Mouse (Mus musculus): Measurements from ENCODE around the gene Gli1. TPM values are rescaled to one million over a fixed set of nuclear protein-coding genes. Genes with fewer than 3 reads are reported as not detected.

Gli1 gene
- total and polyA plus RNA-seq, 3 experiments, result 0.10 to 0.42 TPM; not detected in 1

GRCm38 (mm10) chr10:127282620-127283215 lies 59.1 kb downstream of the Gli1 start:
- no peak for TF ChIP-seq ZKSCAN1 (IDR thresholded peaks at IDR 0.05; ENCODE audit: borderline replicate concordance, low read depth, low read length)
- no peak for TF ChIP-seq SIN3A (IDR thresholded peaks at IDR 0.05; ENCODE audit: low read length)
- no peak for TF ChIP-seq JUND (conservative IDR thresholded peaks at IDR 0.05; ENCODE audit: low read depth, low read length)
- no peak for TF ChIP-seq EP300 (IDR thresholded peaks at IDR 0.05; ENCODE audit: low read length)
- TF ChIP-seq UBTF (IDR thresholded peaks at IDR 0.05; ENCODE audit: low read depth, low read length), result no peak
- TF ChIP-seq JUN (IDR thresholded peaks at IDR 0.05; ENCODE audit: insufficient read depth, low read depth, low read length), result no peak
- TF ChIP-seq E2F4 (IDR thresholded peaks at IDR 0.05; ENCODE audit: insufficient replicate concordance, low read depth, low read length), result no peak
- no peak for TF ChIP-seq SMC3 (IDR thresholded peaks at IDR 0.05; ENCODE audit: low read depth, low read length)
- TF ChIP-seq ELF1 (IDR thresholded peaks at IDR 0.05; ENCODE audit: low read depth, low read length), result no peak
- no peak for TF ChIP-seq ZC3H11A (IDR thresholded peaks at IDR 0.05; ENCODE audit: low read depth, low read length)
- no peak for TF ChIP-seq BHLHE40 (IDR thresholded peaks at IDR 0.05; ENCODE audit: low read depth, low read length)
- no peak for TF ChIP-seq MAZ (IDR thresholded peaks at IDR 0.05; ENCODE audit: low read depth, low read length)
- no peak for TF ChIP-seq POLR2AphosphoS2 (IDR thresholded peaks at IDR 0.05; ENCODE audit: low read depth, low read length)
- TF ChIP-seq NRF1 (IDR thresholded peaks at IDR 0.05; ENCODE audit: low read depth, low read length), result no peak
- no peak for DNase-seq (ENCODE audit: extremely low read depth)
- H3K9ac ChIP-seq (ENCODE audit: insufficient read depth, low read depth), result no peak overlapping the region

DNA sequence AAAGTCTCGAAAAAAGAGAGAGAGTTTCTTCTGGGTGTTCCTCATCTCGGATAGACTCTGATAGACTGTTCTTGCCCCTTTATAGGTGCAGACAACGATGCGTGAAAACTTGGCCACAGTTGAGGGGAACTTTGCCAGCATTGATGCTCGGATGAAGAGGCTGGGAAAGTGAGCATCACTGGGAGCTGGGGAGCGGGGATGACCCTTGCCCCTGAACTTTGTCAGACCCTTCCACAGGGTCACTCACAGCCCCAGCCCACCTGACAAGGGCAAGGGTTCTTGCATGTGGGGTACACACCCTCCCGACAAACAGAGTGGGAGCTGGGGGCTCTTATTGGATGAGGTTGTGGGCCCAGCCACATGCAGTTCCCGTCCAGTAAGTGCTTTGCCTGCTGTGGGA lies 60.5 kb downstream of the Gli1 start:
- H3K4me2 ChIP-seq (ENCODE audit: insufficient read depth, low read depth, poor library complexity, severe bottlenecking), result no peak overlapping the region
- no peak overlapping the region for H3K4me3 ChIP-seq (replicated peaks in 1 of 3; ENCODE audit: low read depth in 2 of 3, low read length in 2 of 3, poor library complexity in 1 of 3)
- peaks cover 2% of the 10 kb centered on the region for H3K9me3 ChIP-seq (replicated peaks; ENCODE audit: low read length)
- dilution Hi-C loops (cut with MboI; ENCODE audit: extremely low pct_ligation_motif_present, extremely low pct_unique_long_range_greater_than_20kb, low sequenced_read_pairs), result no loop called here
- no peak overlapping the region for H3K27ac ChIP-seq (ENCODE audit: insufficient read depth, low read depth)
- H3K27me3 ChIP-seq (replicated peaks), result no peaks in the 10 kb centered on the region
- no peaks in the 10 kb centered on the region for H3K79me2 ChIP-seq (replicated peaks; ENCODE audit: control insufficient read depth, extremely low read depth, insufficient read depth, poor library complexity, severe bottlenecking)
- no peaks in the 10 kb centered on the region; a peak in 1 of 4 replicates for H3K4me1 ChIP-seq (ENCODE audit: control insufficient read depth in 1 of 2, insufficient read depth in 2 of 2)
- in situ Hi-C loops (cut with MboI; ENCODE audit: low pct_ligation_motif_present, low pct_unique_long_range_greater_than_20kb, low sequenced_read_pairs), result no loop called here
- DNase-seq (ENCODE audit: extremely low read depth), result no peak
- TF ChIP-seq ZMIZ1 (IDR thresholded peaks at IDR 0.05; ENCODE audit: low read depth, low read length) (0 out of 2 replicates have a peak, but pooled peaks have one; percentile 35), UBTF (IDR thresholded peaks at IDR 0.05; ENCODE audit: low read depth, low read length) (no peak)
- H3K36me3 ChIP-seq (replicated peaks in 1 of 2; ENCODE audit: control insufficient read depth in 1 of 2, insufficient read depth in 1 of 2, low read length in 1 of 2), result peaks cover 80 to 99% of the 10 kb centered on the region in 2 experiments
- H3K9ac ChIP-seq (ENCODE audit: insufficient read depth, low read depth), result no peak overlapping the region

More at GRCm38 (mm10) chr10:127282620-127283215, 59.1 kb downstream of the Gli1 start:
- Histone ChIP-seq H3K27me3 (replicated peaks) (no peaks in the 10 kb centered on the region), H3K79me2 (replicated peaks; ENCODE audit: control insufficient read depth, extremely low read depth, insufficient read depth, poor library complexity, severe bottlenecking) (peaks cover 13% of the 10 kb centered on the region), H3K36me3 (replicated peaks in 1 of 2; ENCODE audit: control insufficient read depth in 1 of 2, insufficient read depth in 1 of 2, low read length in 1 of 2) (peaks cover 79 to 98% of the 10 kb centered on the region in 2 experiments), H3K9me3 (replicated peaks; ENCODE audit: low read length) (peaks cover 2% of the 10 kb centered on the region), H3K4me2 (ENCODE audit: insufficient read depth, low read depth, poor library complexity, severe bottlenecking) (no peak overlapping the region), H3K27ac (ENCODE audit: insufficient read depth, low read depth) (no peak overlapping the region), H3K4me1 (ENCODE audit: control insufficient read depth in 1 of 2, insufficient read depth in 2 of 2) (peaks cover 13% of the 10 kb centered on the region in 2 experiments), H3K4me3 (replicated peaks in 1 of 3; ENCODE audit: low read depth in 2 of 3, low read length in 2 of 3, poor library complexity in 1 of 3) (no peak overlapping the region)
- in situ Hi-C loops (cut with MboI; ENCODE audit: low pct_ligation_motif_present, low pct_unique_long_range_greater_than_20kb, low sequenced_read_pairs), result no loop called here
- dilution Hi-C loops (cut with MboI; ENCODE audit: extremely low pct_ligation_motif_present, extremely low pct_unique_long_range_greater_than_20kb, low sequenced_read_pairs), result no loop called here

Other genes with a start within 250 kb of the Gli1 start
- gene Os9, start 220.8 kb downstream of the Gli1 start, total RNA-seq (2012; rRNA removed), result 81.1 and 82.7 TPM in 2 replicates
- gene Os9, start 220.8 kb downstream of the Gli1 start, total RNA-seq (2014; rRNA removed), result 41.0 and 42.8 TPM in 2 replicates
- 61.9 and 78.2 TPM in 2 replicates for gene Os9, start 220.8 kb downstream of the Gli1 start, polyA plus RNA-seq (2012; ENCODE audit: insufficient read length, low read depth)
- gene B4galnt1, start 176.7 kb downstream of the Gli1 start, total RNA-seq (2012; rRNA removed), result 15.5 and 17.5 TPM in 2 replicates
- 0.74 and 0.98 TPM in 2 replicates for gene B4galnt1, start 176.7 kb downstream of the Gli1 start, total RNA-seq (2014; rRNA removed)
- 1.9 and 2.3 TPM in 2 replicates for gene B4galnt1, start 176.7 kb downstream of the Gli1 start, polyA plus RNA-seq (2012; ENCODE audit: insufficient read length, low read depth)
- gene Slc26a10, start 161.3 kb downstream of the Gli1 start, total RNA-seq (2012; rRNA removed), result 1.2 and 1.7 TPM in 2 replicates
- gene Slc26a10, start 161.3 kb downstream of the Gli1 start, total RNA-seq (2014; rRNA removed), result 0.05 TPM in 2 replicates
- 0.16 and 0.44 TPM in 2 replicates for gene Slc26a10, start 161.3 kb downstream of the Gli1 start, polyA plus RNA-seq (2012; ENCODE audit: insufficient read length, low read depth)
- 8.6 and 8.7 TPM in 2 replicates for gene Arhgef25, start 151.9 kb downstream of the Gli1 start, total RNA-seq (2012; rRNA removed)
- gene Arhgef25, start 151.9 kb downstream of the Gli1 start, total RNA-seq (2014; rRNA removed), result 3.3 and 4.0 TPM in 2 replicates
- 8.3 and 11.1 TPM in 2 replicates for gene Arhgef25, start 151.9 kb downstream of the Gli1 start, polyA plus RNA-seq (2012; ENCODE audit: insufficient read length, low read depth)
- 26.9 and 27.6 TPM in 2 replicates for gene Dtx3, start 146.2 kb downstream of the Gli1 start, total RNA-seq (2012; rRNA removed)
- 18.9 and 19.2 TPM in 2 replicates for gene Dtx3, start 146.2 kb downstream of the Gli1 start, total RNA-seq (2014; rRNA removed)
- gene Dtx3, start 146.2 kb downstream of the Gli1 start, polyA plus RNA-seq (2012; ENCODE audit: insufficient read length, low read depth), result 51.2 and 54.4 TPM in 2 replicates
- 22.7 TPM in 2 replicates for gene Pip4k2c, start 130.4 kb downstream of the Gli1 start, total RNA-seq (2012; rRNA removed)
- gene Pip4k2c, start 130.4 kb downstream of the Gli1 start, total RNA-seq (2014; rRNA removed), result 12.5 and 13.3 TPM in 2 replicates
- 23.3 and 24.7 TPM in 2 replicates for gene Pip4k2c, start 130.4 kb downstream of the Gli1 start, polyA plus RNA-seq (2012; ENCODE audit: insufficient read length, low read depth)
- 1.3 and 2.1 TPM in 2 replicates for gene Kif5a, start 78.6 kb downstream of the Gli1 start, total RNA-seq (2012; rRNA removed)
- gene Kif5a, start 78.6 kb downstream of the Gli1 start, total RNA-seq (2014; rRNA removed), result not detected in 2 replicates
- 0.14 and 0.46 TPM in 2 replicates for gene Kif5a, start 78.6 kb downstream of the Gli1 start, polyA plus RNA-seq (2012; ENCODE audit: insufficient read length, low read depth)
- 88.5 and 91.9 TPM in 2 replicates for gene Dctn2, start 75.6 kb downstream of the Gli1 start, total RNA-seq (2012; rRNA removed)
- gene Dctn2, start 75.6 kb downstream of the Gli1 start, total RNA-seq (2014; rRNA removed), result 66.3 and 67.3 TPM in 2 replicates
- 79.1 and 94.1 TPM in 2 replicates for gene Dctn2, start 75.6 kb downstream of the Gli1 start, polyA plus RNA-seq (2012; ENCODE audit: insufficient read length, low read depth)
- gene Mbd6, start 53.0 kb downstream of the Gli1 start, total RNA-seq (2012; rRNA removed), result 2.7 and 3.3 TPM in 2 replicates
- 0.51 and 0.74 TPM in 2 replicates for gene Mbd6, start 53.0 kb downstream of the Gli1 start, total RNA-seq (2014; rRNA removed)
- 16.5 and 17.7 TPM in 2 replicates for gene Mbd6, start 53.0 kb downstream of the Gli1 start, polyA plus RNA-seq (2012; ENCODE audit: insufficient read length, low read depth)
- 224 and 234 TPM in 2 replicates for gene Mars, start 30.2 kb downstream of the Gli1 start, total RNA-seq (2012; rRNA removed)
- 110 and 143 TPM in 2 replicates for gene Mars, start 30.2 kb downstream of the Gli1 start, total RNA-seq (2014; rRNA removed)
- gene Mars, start 30.2 kb downstream of the Gli1 start, polyA plus RNA-seq (2012; ENCODE audit: insufficient read length, low read depth), result 161 and 177 TPM in 2 replicates
- gene Arhgap9, start 20.0 kb downstream of the Gli1 start, total RNA-seq (2012; rRNA removed), result 32.5 and 33.7 TPM in 2 replicates
- 32.4 and 34.0 TPM in 2 replicates for gene Arhgap9, start 20.0 kb downstream of the Gli1 start, total RNA-seq (2014; rRNA removed)
- 42.4 and 44.7 TPM in 2 replicates for gene Arhgap9, start 20.0 kb downstream of the Gli1 start, polyA plus RNA-seq (2012; ENCODE audit: insufficient read length, low read depth)
- 1.3 and 2.6 TPM in 2 replicates for gene Inhbe, start 12.4 kb upstream of the Gli1 start, total RNA-seq (2012; rRNA removed)
- 0.85 and 0.89 TPM in 2 replicates for gene Inhbe, start 12.4 kb upstream of the Gli1 start, total RNA-seq (2014; rRNA removed)
- gene Inhbe, start 12.4 kb upstream of the Gli1 start, polyA plus RNA-seq (2012; ENCODE audit: insufficient read length, low read depth), result 0.65 and 0.83 TPM in 2 replicates
- 0.08 and 0.38 TPM in 2 replicates for gene Inhbc, start 28.5 kb upstream of the Gli1 start, total RNA-seq (2012; rRNA removed)
- gene Inhbc, start 28.5 kb upstream of the Gli1 start, total RNA-seq (2014; rRNA removed), result not detected in 2 replicates
- gene Inhbc, start 28.5 kb upstream of the Gli1 start, polyA plus RNA-seq (2012; ENCODE audit: insufficient read length, low read depth), result 0.20 TPM in 1 of 2 replicates, not detected in the other
- 7.3 and 8.7 TPM in 2 replicates for gene R3hdm2, start 38.4 kb upstream of the Gli1 start, total RNA-seq (2012; rRNA removed)
- gene R3hdm2, start 38.4 kb upstream of the Gli1 start, total RNA-seq (2014; rRNA removed), result 4.2 and 7.0 TPM in 2 replicates
- 23.6 and 29.2 TPM in 2 replicates for gene R3hdm2, start 38.4 kb upstream of the Gli1 start, polyA plus RNA-seq (2012; ENCODE audit: insufficient read length, low read depth)
- 0.08 and 0.42 TPM in 2 replicates for gene Stac3, start 159.7 kb upstream of the Gli1 start, total RNA-seq (2012; rRNA removed)
- 0.50 TPM in 1 of 2 replicates, not detected in the other for gene Stac3, start 159.7 kb upstream of the Gli1 start, total RNA-seq (2014; rRNA removed)
- 0.79 and 0.93 TPM in 2 replicates for gene Stac3, start 159.7 kb upstream of the Gli1 start, polyA plus RNA-seq (2012; ENCODE audit: insufficient read length, low read depth)
- 0.47 and 0.80 TPM in 2 replicates for gene Ndufa4l2, start 173.0 kb upstream of the Gli1 start, total RNA-seq (2012; rRNA removed)
- gene Ndufa4l2, start 173.0 kb upstream of the Gli1 start, total RNA-seq (2014; rRNA removed), result not detected in 2 replicates
- not detected in 2 replicates for gene Ndufa4l2, start 173.0 kb upstream of the Gli1 start, polyA plus RNA-seq (2012; ENCODE audit: insufficient read length, low read depth)
- gene Shmt2, start 180.5 kb upstream of the Gli1 start, total RNA-seq (2012; rRNA removed), result 252 and 317 TPM in 2 replicates
- gene Shmt2, start 180.5 kb upstream of the Gli1 start, total RNA-seq (2014; rRNA removed), result 267 and 273 TPM in 2 replicates
- 315 and 353 TPM in 2 replicates for gene Shmt2, start 180.5 kb upstream of the Gli1 start, polyA plus RNA-seq (2012; ENCODE audit: insufficient read length, low read depth)
- gene Nxph4, start 192.6 kb upstream of the Gli1 start, total RNA-seq (2012; rRNA removed), result 0.13 TPM in 1 of 2 replicates, not detected in the other
- gene Nxph4, start 192.6 kb upstream of the Gli1 start, total RNA-seq (2014; rRNA removed), result not detected in 2 replicates
- gene Nxph4, start 192.6 kb upstream of the Gli1 start, polyA plus RNA-seq (2012; ENCODE audit: insufficient read length, low read depth), result 0.14 and 0.15 TPM in 2 replicates